Mouse (Mus musculus): ENCODE results near the gene Rmi1. TPM values are rescaled to one million over a fixed set of nuclear protein-coding genes. Genes with fewer than 3 reads are reported as not detected.
A peak's percentile ranks its signal among the peaks of the same experiment; 100 is the strongest.
"Not testable (repeated sequence)": the region's sequence is repeated elsewhere in the genome, so short reads cannot be mapped to it uniquely, and the experiment has no call there.

Rmi1 gene
- polyA plus RNA-seq (2015; fragmentation: Nextera tagmentation; extraction: Ambion mirVana) = 24.4 and 24.7 TPM in 2 replicates

DNA sequence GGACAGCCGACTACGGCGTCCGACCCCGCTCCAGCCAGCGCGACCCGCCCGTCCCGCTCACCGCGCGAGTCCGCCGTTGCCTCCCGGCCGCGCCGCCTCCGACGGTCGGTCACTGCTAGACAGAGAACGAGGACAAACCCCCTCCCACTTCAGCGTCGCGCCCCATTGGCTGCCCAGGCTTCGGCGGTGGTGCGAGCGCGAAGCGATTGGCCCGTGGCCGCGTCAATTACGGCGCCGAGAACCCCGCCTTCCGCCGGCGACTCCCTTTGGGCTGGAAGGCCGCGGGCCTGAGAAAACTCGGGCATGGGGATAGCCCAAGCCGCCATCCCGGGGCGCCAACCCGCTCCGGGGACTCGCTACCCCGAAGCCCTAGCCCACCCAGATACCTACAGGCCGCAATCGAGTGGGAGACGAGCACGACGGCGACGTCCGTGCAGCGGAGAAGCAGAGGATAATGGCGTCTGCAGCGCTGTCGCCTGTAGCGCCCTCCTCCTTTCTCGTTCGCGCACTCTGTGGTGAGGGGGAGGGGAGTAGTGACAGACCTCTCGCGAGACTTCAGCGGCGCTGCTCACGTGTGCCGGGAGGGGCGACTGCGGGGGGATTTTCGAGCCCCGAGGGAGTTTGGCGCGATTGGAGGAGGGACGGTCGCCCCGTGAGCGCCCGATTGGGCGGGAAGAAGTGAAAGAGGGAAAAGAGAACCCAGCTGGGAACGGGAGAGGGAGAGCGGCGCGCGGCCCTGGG lies at the start of gene Rmi1:
Gene Rmi1, plus strand, starts transcription at position 246 of the 741 bp plus-strand sequence.
- H3K4me3 ChIP-seq = peak within 1 kb of the TSS; percentile 98
- H3K4me1 ChIP-seq (replicated peaks) = peaks cover 9% of the 10 kb centered on the region
- no peaks in the 10 kb centered on the region for H3K9me3 ChIP-seq
- no peaks in the 10 kb centered on the region for H3K27me3 ChIP-seq
- WGBS = under 1% methylated on average over 80 of the region's 91 CpGs
- ATAC-seq (ENCODE audit: low FRiP score) = peak; percentile 98
- peak within 1 kb of the TSS; percentile 89 for H3K4me2 ChIP-seq
- H3K27ac ChIP-seq = peak within 1 kb of the TSS; percentile 100
- H3K36me3 ChIP-seq = peaks cover 13% of the 10 kb centered on the region
- H3K9ac ChIP-seq = peak within 1 kb of the TSS; percentile 99

DNA sequence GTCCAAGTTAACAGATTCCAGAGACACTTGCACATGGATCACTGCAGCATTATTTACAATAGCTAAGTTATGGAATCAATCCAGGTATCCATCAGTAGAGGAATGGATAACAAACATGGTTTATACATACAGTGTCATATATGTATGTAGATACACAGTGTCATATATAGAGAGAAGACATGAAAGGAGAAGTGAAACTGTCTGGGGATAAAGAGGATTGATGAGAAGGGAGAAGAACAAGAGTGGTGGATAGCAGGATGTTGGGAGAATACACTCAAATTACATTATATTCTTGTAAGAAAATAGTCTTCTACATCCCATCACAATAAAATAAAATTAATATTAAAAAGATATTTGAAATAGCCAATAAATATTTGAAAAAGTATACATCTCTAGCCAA lies 49.1 kb upstream of the Rmi1 start:
- Histone ChIP-seq H3K9me3 (no peaks in the 10 kb centered on the region), H3K27ac (no peak overlapping the region), H3K4me2 (no peak overlapping the region), H3K9ac (no peak overlapping the region), H3K36me3 (no peaks in the 10 kb centered on the region), H3K4me1 (replicated peaks) (no peaks in the 10 kb centered on the region), H3K4me3 (no peak overlapping the region), H3K27me3 (peaks cover 8% of the 10 kb centered on the region; the same call in 1 of the 2 replicates)
- no peak for ATAC-seq (ENCODE audit: low FRiP score)

DNA sequence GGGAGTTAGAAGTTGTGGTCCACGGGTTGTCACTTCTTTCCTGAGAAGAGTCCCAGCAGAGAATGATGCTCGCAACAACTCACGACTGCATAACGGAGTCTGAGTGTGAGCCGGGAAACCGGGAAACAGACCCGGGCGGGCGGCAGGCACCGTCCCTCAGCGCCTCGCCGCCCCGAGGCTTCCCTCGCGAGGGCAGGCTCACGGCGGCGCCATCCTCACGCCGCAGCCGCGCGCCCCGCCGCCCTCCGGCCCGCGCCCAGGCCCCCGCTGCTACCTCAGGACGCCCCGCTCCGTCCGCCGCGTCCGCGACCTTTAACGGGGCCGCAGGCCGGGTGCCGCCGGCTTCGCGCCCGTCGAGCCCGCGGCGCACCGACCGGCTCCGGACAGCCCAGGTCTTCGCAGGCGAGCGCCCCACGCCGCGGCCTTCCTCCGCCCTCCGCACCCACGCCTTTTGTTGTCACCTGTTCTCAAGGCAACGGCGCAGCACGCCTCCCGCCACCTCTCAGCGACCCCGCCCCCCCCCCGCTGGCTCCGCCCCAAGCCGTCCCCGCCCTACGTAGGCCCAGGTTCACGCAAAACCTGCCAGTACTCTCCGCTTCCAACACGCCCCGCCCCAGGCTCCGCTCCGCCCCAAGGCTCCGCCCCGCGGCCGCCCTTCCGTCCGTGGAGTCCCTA lies 43.3 kb upstream of the Rmi1 start, which contains the start of gene Kif27:
Gene Kif27, minus strand, starts transcription at position 494 of the 675 bp plus-strand sequence.
- H3K4me1 ChIP-seq (replicated peaks) = peaks cover 3% of the 10 kb centered on the region
- WGBS = under 1% methylated on average over 55 of the region's 85 CpGs
- peak within 1 kb of the TSS; percentile 70 for H3K4me3 ChIP-seq
- ATAC-seq (ENCODE audit: low FRiP score) = peak; percentile 97
- peak within 1 kb of the TSS; percentile 44; the same call in 1 of the 2 replicates for H3K27ac ChIP-seq
- H3K4me2 ChIP-seq = peak within 1 kb of the TSS; percentile 90
- H3K36me3 ChIP-seq = no peaks in the 10 kb centered on the region
- 0 out of 2 replicates have a peak, but pooled peaks cover 4% of the 10 kb centered on the region for H3K9me3 ChIP-seq
- H3K9ac ChIP-seq = peak within 1 kb of the TSS; percentile 80
- H3K27me3 ChIP-seq = peaks cover 8% of the 10 kb centered on the region; the same call in 1 of the 2 replicates

DNA sequence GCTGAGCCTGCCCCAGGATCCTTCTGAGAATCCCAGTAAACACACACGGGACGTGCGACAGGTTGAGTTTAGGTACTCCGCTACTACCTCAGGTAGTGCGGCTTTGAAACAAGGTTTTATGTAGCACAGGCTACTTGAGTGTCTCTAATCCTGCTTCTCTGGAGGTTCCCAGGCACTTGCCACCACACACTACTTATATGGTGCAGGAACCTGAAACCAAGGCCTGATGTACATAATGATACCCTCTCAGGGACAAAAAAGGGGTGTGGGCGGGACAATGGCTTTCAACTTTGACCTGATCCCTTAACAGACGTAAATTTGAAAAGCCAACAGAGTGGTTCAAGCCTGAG lies 42.8 kb upstream of the Rmi1 start:
- Histone ChIP-seq H3K27me3 (peaks cover 8% of the 10 kb centered on the region; the same call in 1 of the 2 replicates), H3K4me2 (peak overlapping the region; percentile 90), H3K9ac (peak overlapping the region; percentile 80; the same call in 1 of the 2 replicates), H3K27ac (no peak overlapping the region), H3K4me3 (peak overlapping the region; percentile 70), H3K36me3 (no peaks in the 10 kb centered on the region), H3K4me1 (replicated peaks) (peaks cover 3% of the 10 kb centered on the region), H3K9me3 (0 out of 2 replicates have a peak, but pooled peaks cover 4% of the 10 kb centered on the region)
- WGBS = 3% methylated on average over 7 of the region's 7 CpGs
- peak; percentile 77; the same call in 1 of the 2 replicates for ATAC-seq (ENCODE audit: low FRiP score)

DNA sequence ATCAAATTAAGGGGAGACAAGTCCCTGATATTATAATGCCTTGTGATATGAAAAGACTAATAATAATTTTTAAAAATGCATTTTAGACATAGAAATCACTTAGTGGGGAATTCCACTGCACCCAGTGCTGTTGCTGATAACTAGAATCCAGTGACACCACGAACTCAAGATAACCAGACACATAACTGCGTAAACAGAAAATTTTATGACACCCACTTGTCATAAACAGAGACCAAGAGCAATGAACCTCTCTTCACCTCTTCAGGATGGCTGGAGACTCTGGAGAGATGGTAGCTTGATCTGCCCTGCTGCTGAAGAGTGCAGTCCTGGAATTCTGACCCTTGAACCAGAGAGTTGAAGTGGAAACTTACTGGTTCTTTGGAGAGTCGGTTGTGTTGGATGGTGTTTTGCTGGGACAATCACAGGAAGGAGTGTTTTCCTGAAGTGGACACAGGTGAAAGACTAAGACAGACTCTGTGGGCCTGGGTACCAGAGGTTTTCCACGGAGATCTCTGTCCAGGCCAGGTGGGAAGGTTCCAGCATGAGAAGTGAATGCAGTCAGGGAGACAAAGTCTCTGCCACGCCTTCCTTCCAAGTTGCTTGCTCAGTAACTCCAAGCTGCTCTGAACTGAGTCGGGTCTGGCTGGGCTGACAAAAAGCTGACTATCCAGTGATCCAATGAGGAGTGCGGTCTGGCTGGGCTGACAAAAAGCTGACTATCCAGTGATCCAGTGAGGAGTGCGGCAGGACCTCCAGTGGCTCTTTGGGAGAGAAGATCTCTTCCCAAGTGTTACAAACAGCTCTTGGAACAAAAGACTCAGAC lies 37.5 kb upstream of the Rmi1 start:
- H3K36me3 ChIP-seq = no peaks in the 10 kb centered on the region
- H3K27ac ChIP-seq = no peak overlapping the region
- no peak overlapping the region for H3K4me3 ChIP-seq
- no peaks in the 10 kb centered on the region for H3K27me3 ChIP-seq
- ATAC-seq (ENCODE audit: low FRiP score) = no peak
- 81% methylated on average over 8 of the region's 8 CpGs for WGBS
- H3K4me2 ChIP-seq = no peak overlapping the region
- no peaks in the 10 kb centered on the region for H3K4me1 ChIP-seq (replicated peaks)
- H3K9me3 ChIP-seq = 0 out of 2 replicates have a peak, but pooled peaks cover 4% of the 10 kb centered on the region
- no peak overlapping the region for H3K9ac ChIP-seq

DNA sequence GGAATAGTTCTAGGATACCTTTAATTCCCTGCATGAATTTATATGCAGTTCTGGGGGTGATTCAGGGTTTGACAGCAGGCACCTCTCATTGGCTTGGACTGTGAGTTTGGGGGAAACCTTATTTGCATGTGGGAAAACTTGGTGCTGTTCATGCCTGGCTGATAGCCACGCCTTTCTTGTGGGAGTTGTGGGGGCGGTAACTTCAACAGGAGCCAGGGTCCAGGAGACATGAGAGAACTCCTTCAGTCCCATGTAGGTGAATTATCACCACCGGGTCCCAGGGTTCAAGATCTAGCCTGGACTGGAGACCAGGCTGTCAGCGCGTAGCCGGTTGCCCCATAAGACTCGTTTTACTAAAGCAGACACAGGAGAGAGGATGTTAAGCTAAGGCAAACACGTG lies 36.9 kb upstream of the Rmi1 start:
- not testable (repeated sequence) for H3K36me3 ChIP-seq; H3K27ac ChIP-seq; H3K4me3 ChIP-seq; H3K9ac ChIP-seq; ATAC-seq (ENCODE audit: low FRiP score); H3K27me3 ChIP-seq; H3K4me1 ChIP-seq (replicated peaks); H3K9me3 ChIP-seq; H3K4me2 ChIP-seq
- 86% methylated on average over 8 of the region's 8 CpGs for WGBS

DNA sequence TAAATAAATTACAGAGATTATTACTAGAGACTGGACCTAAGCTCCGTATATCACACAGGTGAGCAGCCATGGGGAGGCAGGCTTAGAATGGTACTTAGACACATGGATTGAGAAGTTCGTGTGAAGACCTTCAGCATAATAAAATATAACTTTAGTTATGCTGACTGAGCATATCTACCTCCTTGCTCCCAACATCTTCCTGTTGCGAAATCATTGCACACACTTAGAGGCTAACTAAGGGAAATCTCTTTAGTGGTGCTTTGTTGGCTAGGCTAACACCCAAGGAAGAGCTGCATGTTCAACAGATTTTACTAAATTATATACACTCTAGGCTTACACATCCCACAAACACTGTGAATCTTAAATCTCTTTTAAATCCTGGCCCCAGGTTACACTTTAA lies 35.7 kb upstream of the Rmi1 start:
- no peak for ATAC-seq (ENCODE audit: low FRiP score)
- no peaks in the 10 kb centered on the region for H3K4me1 ChIP-seq (replicated peaks)
- no peak overlapping the region for H3K4me3 ChIP-seq
- WGBS = 88% methylated on average over 3 of the region's 3 CpGs
- H3K9me3 ChIP-seq = 0 out of 2 replicates have a peak, but pooled peaks cover 4% of the 10 kb centered on the region
- H3K27me3 ChIP-seq = no peaks in the 10 kb centered on the region
- no peaks in the 10 kb centered on the region for H3K36me3 ChIP-seq
- H3K9ac ChIP-seq = no peak overlapping the region
- no peak overlapping the region for H3K4me2 ChIP-seq
- H3K27ac ChIP-seq = no peak overlapping the region

DNA sequence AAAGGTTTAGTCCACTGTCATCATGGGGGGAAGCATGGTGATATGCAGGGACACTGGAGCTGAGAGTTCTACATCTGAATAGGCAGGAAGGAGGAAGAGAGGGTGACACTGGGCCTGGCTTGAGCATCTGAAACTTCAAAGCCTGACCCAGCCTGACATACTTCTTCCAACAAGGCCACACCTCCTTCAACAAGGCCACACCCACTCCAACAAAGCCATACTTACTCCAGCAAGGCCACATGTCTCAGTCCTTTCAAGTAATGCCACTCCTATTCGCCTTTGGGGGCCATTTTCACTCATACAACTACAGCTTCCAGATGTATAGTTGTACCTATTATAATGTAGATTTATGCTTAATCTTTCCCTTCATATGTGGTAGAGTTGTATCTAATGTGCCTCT lies 34.4 kb upstream of the Rmi1 start:
- H3K9me3 ChIP-seq = no peaks in the 10 kb centered on the region
- no peak overlapping the region for H3K27ac ChIP-seq
- ATAC-seq (ENCODE audit: low FRiP score) = no peak
- no peak overlapping the region for H3K9ac ChIP-seq
- H3K36me3 ChIP-seq = no peaks in the 10 kb centered on the region
- 69% methylated on average over 1 of the region's 1 CpGs for WGBS
- H3K27me3 ChIP-seq = no peaks in the 10 kb centered on the region
- no peak overlapping the region for H3K4me2 ChIP-seq
- H3K4me3 ChIP-seq = no peak overlapping the region
- H3K4me1 ChIP-seq (replicated peaks) = no peaks in the 10 kb centered on the region

DNA sequence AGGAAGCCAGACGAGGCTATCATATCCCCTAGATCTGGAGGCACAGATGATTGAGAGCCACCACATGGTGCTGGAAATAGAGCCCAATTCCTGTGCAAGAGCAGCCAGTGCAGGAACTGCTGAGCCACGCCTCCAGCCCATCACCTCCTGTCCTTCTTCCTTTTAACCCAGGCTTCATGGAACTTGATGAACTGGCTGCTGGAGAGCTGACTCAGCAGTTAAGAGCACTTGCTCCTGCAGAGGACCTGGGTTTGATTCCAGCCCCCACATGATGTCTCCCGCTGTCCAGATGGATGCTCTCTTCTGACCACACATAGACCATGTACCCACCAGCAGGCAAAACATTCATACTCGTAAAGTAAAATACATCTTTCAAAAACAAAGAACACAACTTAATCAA lies 33.2 kb upstream of the Rmi1 start:
- H3K36me3 ChIP-seq = no peaks in the 10 kb centered on the region
- H3K4me2 ChIP-seq = no peak overlapping the region
- no peak for ATAC-seq (ENCODE audit: low FRiP score)
- 74% methylated on average over 4 of the region's 4 CpGs for WGBS
- H3K9me3 ChIP-seq = no peaks in the 10 kb centered on the region
- no peaks in the 10 kb centered on the region for H3K4me1 ChIP-seq (replicated peaks)
- no peak overlapping the region for H3K4me3 ChIP-seq
- no peak overlapping the region for H3K9ac ChIP-seq
- H3K27ac ChIP-seq = no peak overlapping the region
- H3K27me3 ChIP-seq = no peaks in the 10 kb centered on the region

DNA sequence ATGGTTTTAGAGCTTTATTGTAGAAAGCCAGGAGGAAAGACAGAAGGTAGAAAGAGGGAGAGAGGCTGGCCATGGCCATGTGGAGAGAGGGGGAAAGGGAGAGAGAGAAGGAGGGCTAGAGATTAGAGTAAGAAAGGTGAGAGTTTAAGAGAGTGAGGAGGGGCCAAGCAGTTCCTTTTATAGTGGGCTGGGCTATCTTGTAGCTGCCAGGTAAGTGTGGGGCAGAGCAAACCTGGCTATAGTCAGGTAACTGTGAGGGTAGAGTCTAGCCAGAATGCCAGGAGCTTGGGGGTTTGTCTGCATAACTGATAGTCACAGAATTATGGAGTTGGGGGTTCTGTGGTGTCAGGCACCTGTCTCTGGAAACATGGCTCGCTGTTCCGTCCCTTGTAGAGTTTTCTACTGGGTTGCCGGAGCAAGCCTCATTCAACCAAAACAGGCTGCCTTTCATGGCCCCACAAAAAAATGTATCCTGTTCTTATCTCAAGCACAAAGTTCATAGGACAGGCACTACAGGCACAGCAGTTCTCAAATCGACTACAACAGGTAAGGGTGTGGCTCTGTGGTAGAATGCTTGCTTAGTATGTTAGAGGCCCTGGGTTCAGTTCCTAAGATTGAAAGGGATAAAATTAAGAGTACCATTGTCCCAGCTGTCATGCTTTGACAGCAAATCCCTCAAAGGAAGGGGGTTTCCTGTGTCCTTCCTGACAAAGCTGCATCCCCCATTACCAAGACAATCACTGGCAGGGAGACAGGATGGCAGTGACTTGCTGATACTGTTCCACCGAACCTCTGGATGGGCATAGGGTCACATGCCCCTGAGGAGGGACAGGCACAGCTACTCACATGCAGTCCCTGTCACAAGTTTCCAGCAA lies 29.5 kb upstream of the Rmi1 start:
- no peak overlapping the region for H3K9ac ChIP-seq
- no peaks in the 10 kb centered on the region for H3K27me3 ChIP-seq
- H3K36me3 ChIP-seq = no peaks in the 10 kb centered on the region
- H3K9me3 ChIP-seq = peaks cover 10% of the 10 kb centered on the region; the same call in 1 of the 2 replicates
- no peaks in the 10 kb centered on the region for H3K4me1 ChIP-seq (replicated peaks)
- H3K27ac ChIP-seq = no peak overlapping the region
- no peak for ATAC-seq (ENCODE audit: low FRiP score)
- H3K4me2 ChIP-seq = no peak overlapping the region
- no peak overlapping the region for H3K4me3 ChIP-seq
- 79% methylated on average over 5 of the region's 5 CpGs for WGBS

DNA sequence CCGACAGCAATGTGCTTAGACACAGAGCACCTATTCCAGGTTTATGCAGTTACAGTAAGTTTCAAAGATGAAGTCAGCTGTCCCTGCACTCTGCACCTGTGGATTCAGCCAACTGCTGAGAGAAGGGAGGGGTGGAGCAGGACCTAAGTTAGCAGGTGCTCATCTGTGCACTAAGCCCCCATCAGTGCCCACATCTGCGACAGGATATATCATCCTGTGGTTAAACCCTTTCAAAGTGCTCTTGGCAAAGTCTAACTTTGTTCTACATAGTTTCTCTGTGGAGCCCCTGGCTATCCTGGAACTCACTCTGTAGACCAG lies 28.9 kb upstream of the Rmi1 start:
- no peaks in the 10 kb centered on the region for H3K4me1 ChIP-seq (replicated peaks)
- H3K4me3 ChIP-seq = no peak overlapping the region
- no peak overlapping the region for H3K4me2 ChIP-seq
- H3K36me3 ChIP-seq = no peaks in the 10 kb centered on the region
- H3K9me3 ChIP-seq = peaks cover 10% of the 10 kb centered on the region; the same call in 1 of the 2 replicates
- no peak for ATAC-seq (ENCODE audit: low FRiP score)
- H3K27me3 ChIP-seq = no peaks in the 10 kb centered on the region
- H3K9ac ChIP-seq = no peak overlapping the region
- 91% methylated on average over 2 of the region's 2 CpGs for WGBS
- H3K27ac ChIP-seq = no peak overlapping the region
